ENCODE assay signal across 29 mouse cellular contexts in the genomic region with DNA sequence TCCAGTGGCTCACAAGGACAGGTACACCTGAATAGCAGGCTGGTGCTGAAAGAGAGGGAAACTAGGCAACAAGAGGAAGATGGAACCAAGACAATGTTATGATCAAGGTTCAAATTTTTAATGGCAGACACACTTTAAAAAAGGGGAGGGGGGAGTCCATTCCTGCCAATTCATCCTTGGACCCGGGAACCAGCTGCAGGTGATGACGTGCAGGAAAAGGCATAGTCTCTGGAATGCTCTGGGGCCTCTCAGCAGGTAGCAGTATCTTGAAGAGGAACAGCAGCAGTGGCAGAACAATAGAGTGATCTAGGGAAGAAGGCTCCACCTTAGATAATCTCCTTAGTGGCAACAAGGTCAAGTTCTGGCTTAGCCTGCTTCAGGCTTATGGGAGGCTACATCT. TPM values are rescaled to one million over a fixed set of nuclear protein-coding genes. Genes with fewer than 3 reads are reported as not detected.
"Had no signal": no experiment of that assay in that cellular context is flagged by ENCODE, and none has a peak within 500 bp of the region (broad histone marks: within the 10 kb centered on the region; RNA-seq: fewer than 3 reads in every experiment).

No protein-coding gene starts in this region.

RNA-seq across cellular contexts. Expression of gene Olfr857, which starts 14.9 kb away (rescaled TPM):
- total RNA-seq: common myeloid progenitor, adult 5-6 weeks; forebrain, postnatal 0 days; gastrocnemius, adult 18-20 months; gastrocnemius, adult 2 months; gastrocnemius, adult 8-10 months; gastrocnemius, postnatal 10 days; gastrocnemius, postnatal 14 days; gastrocnemius, postnatal 25 days; gastrocnemius, postnatal 36 days; gastrocnemius, postnatal 4 days; granulocyte monocyte progenitor cell, adult 5-6 weeks; heart, adult 18-20 months; heart, adult 2 months; heart, adult 8-10 months had no signal
- polyA plus RNA-seq: embryonic facial prominence, embryonic 10.5 days; embryonic facial prominence, embryonic 11.5 days; embryonic facial prominence, embryonic 12.5 days; embryonic facial prominence, embryonic 13.5 days; erythroblast, embryonic 14.5 days; forebrain, embryonic 10.5 days; forebrain, embryonic 11.5 days; forebrain, embryonic 12.5 days; forebrain, embryonic 13.5 days; forebrain, embryonic 14.5 days; forebrain, embryonic 15.5 days; forebrain, embryonic 16.5 days; forebrain, postnatal 0 days; gonadal fat pad, adult 2 months; heart, adult 2 months; heart, embryonic 10.5 days; heart, embryonic 11.5 days had no signal
